Mouse (Mus musculus): ENCODE data around the gene Nr3c2. TPM values are rescaled to one million over a fixed set of nuclear protein-coding genes. Genes with fewer than 3 reads are reported as not detected.

The Nr3c2 gene
- polyA plus RNA-seq, 1 experiment = 5.9 TPM

DNA sequence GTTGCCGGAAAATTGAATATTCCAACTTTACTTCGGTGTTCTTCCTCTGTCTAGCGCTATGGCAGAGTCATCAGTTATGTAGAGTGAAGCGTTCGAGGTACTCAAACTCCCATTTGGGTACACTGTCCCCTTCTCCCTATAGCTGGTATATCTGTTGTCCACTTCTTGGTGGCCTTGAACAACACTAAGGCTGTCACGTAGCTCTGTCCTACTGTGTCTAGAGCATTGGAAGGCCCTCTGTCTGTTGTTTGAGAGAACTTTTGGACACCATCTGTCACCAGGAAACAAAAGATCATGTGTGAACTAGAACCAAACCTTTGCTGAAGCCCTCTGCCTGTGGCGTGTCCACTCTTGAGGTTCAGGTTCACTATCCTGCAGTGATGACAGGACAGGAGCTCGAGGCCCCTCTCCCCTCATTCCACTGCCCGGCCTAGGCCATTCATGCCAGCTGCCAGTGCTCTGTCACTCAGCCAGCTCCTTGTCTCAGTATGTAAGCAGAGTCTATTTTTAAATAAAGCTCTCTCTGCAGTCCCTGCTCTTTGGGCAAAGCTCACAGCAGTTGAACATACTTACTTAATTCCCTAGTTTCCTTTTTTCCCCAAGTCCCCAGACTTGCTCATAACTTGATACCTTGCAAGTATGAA, 72.6 kb downstream of the Nr3c2 start:
- DNase-seq (ENCODE audit: low spot score) = no peak

DNA sequence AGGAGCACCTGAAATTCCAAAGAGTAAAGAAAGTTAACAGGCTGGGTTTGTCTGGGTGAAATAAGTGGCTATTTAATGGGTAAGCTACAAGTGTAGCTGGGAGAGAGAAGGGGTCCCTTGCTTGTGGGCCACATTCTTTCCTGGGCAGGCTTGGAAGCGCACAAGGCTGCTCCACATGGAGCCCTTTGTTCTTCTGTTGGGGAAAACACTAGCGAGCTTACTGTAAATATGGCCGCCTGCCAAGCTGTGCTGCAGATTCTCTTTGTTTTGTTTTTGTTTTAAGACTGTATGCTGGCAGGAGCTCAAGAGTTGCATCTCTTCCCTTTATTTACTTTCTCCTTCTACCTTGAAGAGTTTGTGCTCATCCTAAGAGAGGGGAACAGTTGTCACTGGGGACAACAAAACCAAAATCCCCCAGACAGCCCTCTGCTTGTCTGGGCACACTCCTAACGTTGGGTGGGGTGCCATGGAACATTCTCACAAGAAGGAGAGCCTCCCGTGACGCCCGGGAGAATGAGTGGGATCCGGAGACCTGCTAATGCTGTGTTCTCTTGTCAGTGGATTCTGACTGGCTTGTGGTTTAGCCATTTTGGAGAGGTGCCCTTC, 73.8 kb downstream of the Nr3c2 start:
- no peak for DNase-seq (ENCODE audit: low spot score)

DNA sequence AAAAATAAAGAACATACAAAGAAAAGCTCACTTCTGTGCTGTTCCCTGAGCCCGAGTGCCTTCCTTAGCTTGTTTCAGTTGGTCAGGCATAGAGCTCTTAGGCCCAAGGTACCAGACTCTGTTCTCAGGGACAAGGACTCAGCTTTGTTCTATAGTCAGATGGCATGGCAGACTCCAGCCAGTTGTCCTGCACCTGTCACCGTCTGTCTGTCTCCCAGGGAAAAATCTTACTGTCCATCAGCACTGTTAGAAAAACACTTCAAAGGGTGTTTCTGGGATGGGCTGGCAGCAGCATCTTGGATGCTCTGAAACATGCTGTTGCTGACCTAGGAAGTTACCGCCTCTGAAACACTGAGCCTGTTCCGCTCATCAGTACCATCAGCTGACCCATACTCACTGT, 78.7 kb downstream of the Nr3c2 start:
- no peak for DNase-seq (ENCODE audit: low spot score)

DNA sequence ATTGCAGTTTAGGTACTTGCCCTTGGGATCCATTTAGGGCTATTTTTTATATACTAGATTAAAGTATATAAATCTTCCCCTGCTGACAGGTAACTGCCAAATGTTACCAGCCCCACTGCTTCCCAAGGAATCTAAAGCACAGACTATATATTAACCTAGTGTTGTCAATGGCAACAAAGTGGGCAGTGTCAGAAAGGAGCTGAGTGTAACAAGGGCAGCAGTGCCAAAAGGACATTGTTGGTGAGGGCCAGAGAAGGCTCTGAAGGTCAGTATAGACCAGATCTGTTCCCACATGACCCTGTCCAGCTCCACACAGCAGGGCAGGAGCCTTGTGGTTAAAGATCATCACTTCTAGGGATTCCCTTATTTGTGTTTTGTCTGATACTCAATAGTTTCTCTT, 84.8 kb downstream of the Nr3c2 start:
- no peak for DNase-seq (ENCODE audit: low spot score)

DNA sequence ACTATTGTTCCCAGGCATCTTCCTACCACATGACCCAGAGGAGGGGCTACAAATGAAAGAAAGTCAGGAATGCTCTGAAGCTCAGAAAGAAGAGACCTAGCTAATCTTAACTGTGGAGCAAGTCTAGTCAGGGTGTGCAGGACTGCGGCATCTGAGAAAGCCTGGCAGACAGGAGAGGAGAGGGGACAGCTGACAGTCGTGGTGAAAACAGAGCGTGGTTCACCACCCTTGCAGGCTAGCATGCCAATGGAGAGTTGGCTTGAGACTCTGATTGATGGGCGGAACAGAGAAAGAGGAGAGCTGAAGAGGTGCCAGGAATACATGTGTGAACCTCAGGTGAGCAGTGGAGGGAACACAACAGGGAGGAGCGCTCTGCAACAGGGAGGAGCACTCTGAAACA, 85.6 kb downstream of the Nr3c2 start:
- no peak for DNase-seq (ENCODE audit: low spot score)

DNA sequence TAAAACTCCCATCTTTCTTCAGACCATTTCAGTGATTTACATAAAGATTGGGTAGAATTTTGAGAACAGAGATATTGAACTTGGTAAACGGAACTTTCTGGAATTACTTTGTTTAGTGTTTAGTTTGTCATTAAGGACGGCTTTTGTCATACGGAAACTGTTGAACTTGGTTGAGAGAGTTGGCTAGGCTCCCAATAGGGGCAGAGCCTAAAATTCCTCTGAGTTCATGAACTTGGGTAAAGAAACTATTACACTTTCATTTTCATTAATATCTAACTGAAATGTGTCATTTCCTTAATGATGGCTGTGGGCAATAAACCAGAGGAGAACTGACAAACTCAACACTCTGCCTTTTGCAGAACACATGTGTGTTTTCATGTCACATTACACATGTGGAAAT, 88.6 kb downstream of the Nr3c2 start:
- no peak for DNase-seq (ENCODE audit: low spot score)

GRCm38 (mm10) chr8:76998276-76998675, 99.0 kb downstream of the Nr3c2 start:
- DNase-seq (ENCODE audit: low spot score) = no peak

GRCm38 (mm10) chr8:77009425-77009824, 110.2 kb downstream of the Nr3c2 start:
- DNase-seq (ENCODE audit: low spot score) = no peak

- no peak for DNase-seq (ENCODE audit: low spot score)
These were observed 112.7 kb downstream of the Nr3c2 start for GRCm38 (mm10) chr8:77011985-77012384.

DNA sequence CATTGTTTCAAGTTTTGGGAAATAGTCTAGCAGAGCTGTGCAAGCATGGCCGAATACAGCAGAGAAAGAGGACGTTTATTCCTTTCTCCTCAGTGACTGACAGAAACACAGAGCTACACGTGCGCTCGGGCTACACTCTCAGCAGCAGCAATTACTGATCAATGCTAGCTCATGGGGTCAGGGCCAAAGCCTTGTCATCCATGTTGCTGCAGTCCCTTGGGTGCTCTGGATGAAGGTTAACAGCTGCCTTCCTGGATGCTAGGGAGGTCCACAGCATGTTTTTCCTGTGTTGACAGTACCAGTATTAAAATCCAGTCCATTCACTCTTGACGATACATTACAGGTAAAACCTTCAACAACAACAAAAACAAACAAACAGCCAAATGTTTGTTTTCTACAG, 113.4 kb downstream of the Nr3c2 start:
- no peak for DNase-seq (ENCODE audit: low spot score)

DNA sequence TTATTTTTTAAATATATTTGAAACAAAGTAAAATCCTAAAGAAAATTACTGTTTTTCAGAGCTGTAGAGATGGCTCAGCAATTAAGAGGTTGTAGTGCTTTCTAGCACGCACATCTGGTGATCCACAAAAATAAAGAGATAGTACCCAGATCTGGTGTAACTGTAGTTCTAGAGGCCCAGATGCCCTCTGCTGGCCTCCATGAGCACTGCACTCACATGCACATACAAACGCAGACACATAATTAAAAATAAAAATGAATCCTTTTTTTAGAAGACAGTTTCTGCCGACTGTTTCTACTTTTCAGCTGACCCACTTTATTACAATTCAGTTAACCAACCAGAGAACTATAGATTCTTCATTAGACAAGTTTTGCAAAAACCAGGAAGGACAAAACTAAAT, 117.5 kb downstream of the Nr3c2 start:
- no peak for DNase-seq (ENCODE audit: low spot score)

DNA sequence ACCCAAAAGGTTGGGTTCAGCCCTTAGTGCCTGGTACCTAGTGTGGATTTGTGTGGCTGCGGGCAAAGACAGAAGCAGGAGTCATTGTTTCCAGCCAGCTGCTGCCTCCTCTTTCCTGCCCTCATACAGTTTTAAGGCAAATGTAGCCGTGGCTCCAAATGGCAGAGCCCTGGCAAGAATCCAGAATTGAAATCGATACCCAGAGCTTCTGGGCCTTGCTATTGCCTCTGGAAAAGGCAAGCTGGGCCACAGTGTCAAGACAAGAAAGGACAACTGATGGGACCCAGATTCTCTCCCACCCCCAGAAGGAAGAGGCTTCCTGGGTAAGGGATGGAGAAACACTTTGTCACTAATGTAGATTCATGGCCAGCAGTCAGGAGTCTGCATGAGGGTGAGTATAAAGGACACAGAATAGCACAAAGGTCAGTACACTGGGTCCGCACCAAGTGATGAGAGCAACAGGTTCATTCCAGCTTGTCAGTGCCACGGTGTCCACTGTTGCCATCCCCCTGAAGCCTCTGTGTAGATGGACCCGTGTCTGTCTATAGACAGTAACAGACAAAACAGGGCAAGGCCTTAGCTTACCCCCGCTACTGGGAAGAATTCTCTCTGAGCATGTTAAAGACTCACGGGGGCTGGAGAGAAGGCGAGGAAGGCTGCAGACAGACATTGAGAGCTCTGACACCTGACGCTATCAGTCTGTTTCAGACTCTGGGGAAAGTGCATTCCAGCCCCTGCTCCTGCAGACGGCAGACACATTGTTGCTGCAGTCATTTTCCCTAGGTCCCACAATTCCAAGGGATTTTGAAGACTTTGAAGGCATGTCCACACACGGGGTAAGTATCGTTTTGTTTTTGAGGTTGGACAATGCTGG, 124.8 kb downstream of the Nr3c2 start:
- no peak for DNase-seq (ENCODE audit: low spot score)

GRCm38 (mm10) chr8:77031213-77031612, 132.0 kb downstream of the Nr3c2 start:
- no peak for DNase-seq (ENCODE audit: low spot score)

GRCm38 (mm10) chr8:77033706-77034464, 134.6 kb downstream of the Nr3c2 start:
- DNase-seq (ENCODE audit: low spot score) = no peak

GRCm38 (mm10) chr8:77034465-77034829, 135.2 kb downstream of the Nr3c2 start:
- no peak for DNase-seq (ENCODE audit: low spot score)

DNA sequence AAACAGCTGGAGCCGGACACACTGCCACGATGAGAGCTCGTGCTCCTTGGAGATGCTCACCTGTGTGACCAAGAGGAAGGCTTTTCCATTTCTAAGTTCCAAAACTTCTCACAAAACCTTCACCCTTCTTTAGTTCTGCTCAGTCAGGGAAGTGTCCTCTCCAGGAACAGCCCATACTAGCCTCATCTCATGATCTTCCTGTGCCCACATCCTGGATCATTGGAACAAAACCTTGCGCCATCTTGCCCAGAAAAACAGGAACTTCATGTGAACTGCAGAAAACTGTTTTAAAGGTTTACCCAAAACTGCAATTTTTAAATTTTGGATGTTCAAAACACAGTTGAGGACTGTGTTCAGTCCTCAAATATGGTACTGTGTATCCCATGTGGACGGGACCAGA, 142.0 kb downstream of the Nr3c2 start:
- DNase-seq (ENCODE audit: low spot score) = no peak

GRCm38 (mm10) chr8:77044849-77045248, 145.6 kb downstream of the Nr3c2 start:
- no peak for DNase-seq (ENCODE audit: low spot score)

DNA sequence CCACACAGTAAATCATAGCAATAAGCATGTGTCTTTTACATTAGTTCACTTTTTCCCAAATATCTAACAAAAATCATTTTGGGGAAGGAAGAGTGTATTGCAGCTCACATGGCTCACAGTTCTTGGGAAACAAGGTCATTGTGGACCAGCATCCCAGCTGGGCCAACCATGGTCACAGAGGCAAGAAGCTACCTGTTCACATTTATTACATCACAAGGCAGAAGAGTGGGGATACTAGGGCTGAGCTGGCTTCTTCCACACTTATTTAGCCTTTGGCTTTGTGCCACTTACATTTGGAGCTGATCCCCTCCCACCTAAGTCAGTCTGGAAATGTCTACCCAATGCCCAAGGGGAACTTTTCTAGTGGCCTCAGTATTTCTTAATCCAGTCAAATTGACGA, 146.5 kb downstream of the Nr3c2 start:
- no peak for DNase-seq (ENCODE audit: low spot score)

DNA sequence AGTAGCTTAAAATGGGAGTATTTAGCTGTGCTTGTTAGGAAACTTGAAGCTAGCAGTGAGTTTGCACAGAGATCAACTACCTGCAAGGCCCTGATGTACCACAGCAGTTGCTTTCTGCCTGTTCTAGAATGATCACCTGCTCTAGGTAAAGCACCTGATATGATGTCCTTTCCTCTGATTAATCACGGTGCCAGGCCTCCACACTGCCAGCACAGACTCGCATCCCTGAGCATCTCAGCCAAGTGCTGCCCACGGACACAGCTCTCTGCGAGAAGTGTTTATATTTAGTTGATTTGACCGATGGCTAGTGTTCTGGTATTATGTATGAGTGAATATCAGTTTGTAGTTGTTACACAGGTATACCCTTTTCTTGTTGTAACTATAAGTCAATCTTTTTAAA, 147.0 kb downstream of the Nr3c2 start:
- no peak for DNase-seq (ENCODE audit: low spot score)

DNA sequence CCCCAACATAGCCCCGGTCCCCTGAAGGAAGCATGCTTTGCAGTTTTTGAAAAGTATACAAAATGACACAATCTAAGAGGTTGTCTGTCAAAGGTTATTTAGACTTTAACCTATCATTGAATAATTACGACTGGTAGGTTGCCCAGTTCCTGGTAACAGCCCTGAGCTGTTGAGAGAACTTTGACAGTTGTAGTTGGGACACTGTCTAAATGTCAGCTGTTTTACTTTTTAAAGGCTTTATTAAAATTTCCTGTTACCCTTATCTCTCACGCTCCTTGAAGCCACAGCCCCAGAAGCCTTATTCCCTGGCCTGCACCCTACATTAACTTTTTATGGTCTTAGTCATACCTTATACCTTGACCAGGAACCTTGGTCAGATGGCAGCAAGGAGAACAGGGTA, 147.5 kb downstream of the Nr3c2 start:
- DNase-seq (ENCODE audit: low spot score) = no peak

DNA sequence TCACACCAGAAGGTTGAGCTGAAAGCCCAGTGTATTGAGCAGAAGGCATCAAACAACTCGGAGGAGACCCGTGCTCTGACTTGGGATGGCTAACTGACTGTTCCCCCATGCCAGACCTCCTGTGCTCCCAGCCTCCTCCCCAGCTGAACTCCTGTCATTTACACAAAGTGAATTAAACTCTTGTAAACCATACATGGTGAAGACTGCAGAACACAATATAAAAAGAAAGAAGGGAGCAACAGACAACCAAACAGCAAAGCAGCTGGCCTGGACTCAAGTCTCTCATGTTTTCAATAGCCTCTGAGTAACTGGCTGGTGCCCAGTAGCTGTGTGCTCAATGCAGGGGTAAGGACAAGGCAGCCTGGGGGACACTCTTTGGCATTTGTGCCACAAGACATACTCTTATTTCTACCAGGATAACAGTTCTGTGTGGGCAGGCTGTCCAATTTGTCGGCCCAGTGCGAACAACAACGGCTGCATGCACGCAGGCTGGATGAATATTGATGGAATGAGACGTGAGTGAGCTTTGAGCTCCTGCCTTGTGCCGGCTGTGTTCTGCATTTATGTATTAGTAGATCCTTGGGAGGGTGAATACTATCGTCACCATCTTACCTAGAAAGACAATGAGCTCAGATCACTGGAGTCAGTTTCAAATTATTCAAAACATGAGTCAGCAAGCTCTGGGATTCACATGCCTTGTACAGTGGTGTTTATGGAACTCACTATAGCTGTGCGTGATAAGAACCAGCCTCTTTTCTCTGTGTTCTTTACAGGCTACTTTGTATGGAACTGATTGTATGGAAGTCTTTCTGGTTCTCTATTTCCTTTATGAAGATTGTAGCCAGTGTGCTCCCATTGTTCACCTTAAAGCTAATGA, 152.4 kb downstream of the Nr3c2 start:
- DNase-seq (ENCODE audit: low spot score) = no peak
